Mouse (Mus musculus) liver, embryonic 14.5 days (tissue): ENCODE measurements around the gene Atp2c1.

ENCODE experiments used
- CTCF ChIP-seq: IDR thresholded peaks from 2 replicates; pipeline ENCODE4 v1.5.1; 2016; ENCODE audit warnings: antibody characterized with exemption, low read depth, control low read depth
- EP300 ChIP-seq: IDR thresholded peaks from 2 replicates; pipeline ENCODE4 v1.6.1; 2016; ENCODE audit warnings: antibody characterized with exemption, low read depth

DNA sequence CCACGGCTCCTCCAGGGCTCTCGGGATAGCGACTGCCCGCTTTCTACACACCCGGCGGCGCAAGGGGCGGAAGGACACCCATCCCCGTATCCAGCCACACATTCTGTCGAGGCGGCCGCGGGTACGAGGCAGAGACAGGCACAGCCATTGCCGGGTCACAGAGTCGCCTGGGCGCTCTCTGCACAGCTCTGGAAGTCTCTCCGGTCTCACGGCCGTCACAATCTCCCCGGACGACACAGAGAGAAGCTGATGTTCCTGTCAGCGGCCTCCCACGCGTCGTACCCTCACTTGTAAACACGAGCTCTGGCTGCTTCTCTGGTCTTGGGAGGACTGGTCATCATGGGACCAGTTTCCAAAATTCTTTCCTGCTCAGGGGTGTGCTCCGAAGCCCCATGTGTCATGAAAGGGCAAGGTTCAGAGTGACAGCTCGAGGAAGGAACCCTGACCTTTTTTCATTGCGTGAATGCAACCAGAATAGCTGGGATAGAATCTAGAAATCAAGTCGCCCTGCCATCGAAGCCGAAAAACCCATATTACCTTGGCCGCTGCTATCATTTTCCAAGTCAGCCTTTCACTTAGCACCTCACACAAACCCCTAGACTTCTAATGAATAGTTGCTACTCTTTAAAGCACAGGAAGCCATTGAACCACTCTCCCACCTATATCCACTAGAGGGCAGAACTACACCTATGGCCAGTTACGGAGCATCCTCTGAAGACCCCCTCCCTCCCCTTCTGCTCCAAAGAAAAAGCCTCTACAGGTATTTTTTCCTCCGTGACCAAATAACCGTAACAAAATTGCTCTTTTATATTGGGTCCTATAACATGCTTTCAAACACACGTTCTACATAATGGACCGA lies 31.6 kb downstream of the Atp2c1 start:
- TF ChIP-seq CTCF (peak; percentile 80), EP300 (no peak)
